Mouse (Mus musculus): Measurements from ENCODE around the gene Rragc.

DNA sequence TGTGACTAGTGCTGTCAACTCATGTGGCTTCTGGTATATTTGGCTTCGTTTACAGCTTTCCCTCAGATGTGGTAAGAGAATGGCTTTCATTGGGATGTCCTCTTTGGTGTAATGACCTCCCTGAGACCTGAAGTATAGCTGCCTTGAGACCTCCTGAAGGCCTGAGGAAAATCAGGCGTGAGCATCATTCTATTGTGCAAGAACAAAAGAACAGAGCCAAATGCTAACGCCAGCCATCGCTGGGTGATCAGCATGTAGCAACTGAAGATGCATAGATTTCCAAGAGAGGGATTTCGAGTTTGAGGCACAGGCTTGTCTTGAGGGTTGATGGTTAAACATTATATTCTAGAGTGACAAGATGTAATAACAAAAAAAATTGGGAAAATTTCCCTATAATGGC is 64.9 kb downstream of the Rragc start:
- TF ChIP-seq CTCF (IDR thresholded peaks at IDR 0.05; ENCODE audit: low read depth, low read length): no peak
- TF ChIP-seq POLR2A (IDR thresholded peaks at IDR 0.05; ENCODE audit: insufficient read depth, low read length): no peak
